29 mouse cellular contexts compared by ENCODE assay signal in the genomic region with DNA sequence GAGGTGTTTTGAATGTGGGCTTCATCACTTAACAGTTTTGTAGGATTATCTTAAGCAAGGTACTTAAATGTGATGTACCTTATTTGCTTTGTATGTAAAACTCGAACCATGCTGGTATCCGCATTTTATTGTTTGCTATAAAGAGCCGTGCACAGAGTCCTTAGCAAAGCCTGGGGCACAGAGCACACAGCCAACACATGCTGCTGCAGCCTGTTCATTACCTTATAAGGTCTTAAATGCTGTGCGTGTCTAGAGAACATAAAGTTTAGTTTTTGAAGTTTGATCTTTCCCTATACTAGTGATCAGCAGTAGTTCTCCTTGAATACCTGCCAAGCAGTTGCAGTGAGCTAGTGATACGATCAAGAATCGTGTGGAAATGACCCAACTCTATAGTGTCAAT.
"Had no signal": no experiment of that assay in that cellular context is flagged by ENCODE, and none has a peak within 500 bp of the region (broad histone marks: within the 10 kb centered on the region; RNA-seq: fewer than 3 reads in every experiment).

No protein-coding gene starts in this region.

- H3K4me3 ChIP-seq: left cerebral cortex, adult 2 months; limb, embryonic 15.5 days; liver, embryonic 12.5 days; liver, embryonic 13.5 days; liver, embryonic 15.5 days; lung, embryonic 15.5 days; megakaryocyte, embryonic 14.5 days; midbrain, embryonic 10.5 days; midbrain, embryonic 12.5 days; midbrain, embryonic 13.5 days; midbrain, embryonic 15.5 days; myocyte had no signal

- H3K36me3 ChIP-seq: limb, embryonic 15.5 days; liver, embryonic 12.5 days; liver, embryonic 13.5 days; liver, embryonic 15.5 days; lung, embryonic 15.5 days; midbrain, embryonic 10.5 days; midbrain, embryonic 12.5 days; midbrain, embryonic 13.5 days; midbrain, embryonic 15.5 days had no signal

- H3K27ac ChIP-seq: left cerebral cortex, adult 2 months; limb, embryonic 15.5 days; liver, embryonic 12.5 days; liver, embryonic 13.5 days; liver, embryonic 14.5 days; liver, embryonic 15.5 days; lung, embryonic 15.5 days; macrophage; midbrain, embryonic 10.5 days; midbrain, embryonic 12.5 days; midbrain, embryonic 13.5 days; midbrain, embryonic 15.5 days had no signal

- H3K4me1 ChIP-seq: limb, embryonic 15.5 days; liver, embryonic 12.5 days; liver, embryonic 13.5 days; liver, embryonic 15.5 days; lung, embryonic 15.5 days; megakaryocyte, embryonic 14.5 days had no signal

- ATAC-seq: liver, embryonic 12.5 days; liver, postnatal 0 days; lung, postnatal 0 days; midbrain, embryonic 13.5 days; midbrain, embryonic 15.5 days; midbrain, embryonic 16.5 days had no signal

- H3K9me3 ChIP-seq: limb, embryonic 15.5 days; liver, embryonic 12.5 days; liver, embryonic 13.5 days; liver, embryonic 15.5 days; lung, embryonic 15.5 days; megakaryocyte, embryonic 14.5 days; midbrain, embryonic 10.5 days; midbrain, embryonic 12.5 days; midbrain, embryonic 13.5 days; midbrain, embryonic 15.5 days had no signal

- DNase-seq: left cerebral cortex, postnatal 4 days; liver; liver, embryonic 13.5 days; liver, postnatal 0 days; lung, adult 18-20 months; lung, adult 2 months; lung, embryonic 14.5 days; lung, postnatal 10 days; lung, postnatal 14 days; lung, postnatal 36 days; lung, postnatal 4 days; midbrain, embryonic 14.5 days had no signal

- H3K9ac ChIP-seq: limb, embryonic 15.5 days; liver, embryonic 12.5 days; liver, embryonic 13.5 days; liver, embryonic 14.5 days; liver, embryonic 15.5 days; liver, postnatal 0 days; lung, embryonic 14.5 days; lung, embryonic 15.5 days; midbrain, embryonic 12.5 days; midbrain, embryonic 13.5 days; midbrain, embryonic 15.5 days had no signal

- H3K4me2 ChIP-seq: limb, embryonic 15.5 days; liver, embryonic 11.5 days; liver, embryonic 12.5 days; liver, embryonic 13.5 days; liver, embryonic 15.5 days; lung, embryonic 14.5 days; lung, embryonic 15.5 days; midbrain, embryonic 11.5 days; midbrain, embryonic 12.5 days; midbrain, embryonic 13.5 days; midbrain, embryonic 15.5 days had no signal

- H3K27me3 ChIP-seq: limb, embryonic 15.5 days; liver, embryonic 12.5 days; liver, embryonic 13.5 days; liver, embryonic 15.5 days; lung, embryonic 15.5 days; megakaryocyte, embryonic 14.5 days; midbrain, embryonic 12.5 days; midbrain, embryonic 13.5 days; midbrain, embryonic 15.5 days had no signal
